Mouse (Mus musculus): ENCODE measurements at regions not wholly inside any gene's neighbourhood (a gene's known extent, or its start where the extent isn't known, plus 50 kb on each side); places are given as distances from the start of the nearest gene placed in this dataset.

- TF ChIP-seq CTCF (conservative IDR thresholded peaks at IDR 0.05; ENCODE audit: low read length), result no peak
- TF ChIP-seq NANOG (IDR thresholded peaks at IDR 0.05; ENCODE audit: borderline replicate concordance, low read length), result no peak
- TF ChIP-seq POU5F1 (IDR thresholded peaks at IDR 0.05; ENCODE audit: borderline replicate concordance, low read length), result no peak
Observed at GRCm38 (mm10) chr14:87637131-87637530, 220.7 kb downstream of the Tdrd3 start.
